Mouse (Mus musculus): ENCODE data around the gene Mt2.

DNA sequence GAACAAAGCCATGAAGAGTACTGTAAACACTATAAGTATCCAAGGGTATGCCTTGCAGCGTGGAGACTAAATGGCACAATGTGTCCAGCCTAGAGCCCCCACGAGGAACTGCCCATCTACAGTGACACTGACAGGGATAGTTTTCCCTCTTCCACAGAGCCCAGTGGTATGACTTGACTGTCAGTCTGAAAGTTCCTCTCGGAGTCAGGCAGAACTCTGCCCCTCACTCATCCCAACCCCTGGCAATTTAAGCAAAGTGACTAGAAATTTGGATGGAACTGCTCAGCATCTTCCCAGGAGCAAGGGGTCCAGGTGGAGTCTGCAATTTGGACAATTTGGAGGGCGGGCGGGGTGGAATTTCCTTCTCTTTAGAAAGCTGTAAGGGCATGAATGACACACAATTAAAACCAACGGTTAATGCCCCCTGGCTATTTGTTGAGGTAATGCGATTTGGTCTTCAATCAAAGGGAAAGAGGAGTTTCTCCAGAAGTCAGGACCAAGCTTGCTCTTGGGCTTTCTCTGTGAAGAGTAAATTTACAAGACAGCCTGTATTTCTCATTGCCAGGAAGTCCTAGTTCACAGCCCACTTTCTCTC is 2.3 kb downstream of the Mt2 start:
- TF ChIP-seq CTCF (IDR thresholded peaks at IDR 0.05; ENCODE audit: low read depth) (peak; percentile 60), EP300 (IDR thresholded peaks at IDR 0.05; ENCODE audit: low read depth) (no peak)
